Mouse (Mus musculus): Measurements from ENCODE around the gene Ptprh.
"Not testable (repeated sequence)": the region's sequence is repeated elsewhere in the genome, so short reads cannot be mapped to it uniquely, and the experiment has no call there.

Gene Ptprh

DNA sequence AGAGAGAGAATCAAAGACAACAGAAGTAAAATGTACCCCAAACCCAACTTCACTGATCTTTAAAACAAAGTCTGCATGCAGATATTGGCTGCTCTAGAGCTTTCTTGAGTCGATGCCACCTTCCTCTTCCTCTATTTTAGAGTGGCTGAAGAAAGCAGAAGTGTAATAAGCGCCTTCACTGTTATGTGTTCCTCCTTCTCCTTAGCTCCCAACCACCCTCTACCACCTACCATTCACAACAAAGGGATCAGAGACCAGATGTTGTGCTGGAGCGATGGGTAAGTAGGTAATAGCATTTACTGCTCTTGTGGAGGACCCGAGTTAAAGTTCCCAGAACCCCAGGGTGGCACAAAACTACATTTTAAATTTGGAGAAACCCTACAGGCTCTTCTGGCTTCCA is 6.8 kb downstream of the Ptprh start:
- DNase-seq: not testable (repeated sequence)

DNA sequence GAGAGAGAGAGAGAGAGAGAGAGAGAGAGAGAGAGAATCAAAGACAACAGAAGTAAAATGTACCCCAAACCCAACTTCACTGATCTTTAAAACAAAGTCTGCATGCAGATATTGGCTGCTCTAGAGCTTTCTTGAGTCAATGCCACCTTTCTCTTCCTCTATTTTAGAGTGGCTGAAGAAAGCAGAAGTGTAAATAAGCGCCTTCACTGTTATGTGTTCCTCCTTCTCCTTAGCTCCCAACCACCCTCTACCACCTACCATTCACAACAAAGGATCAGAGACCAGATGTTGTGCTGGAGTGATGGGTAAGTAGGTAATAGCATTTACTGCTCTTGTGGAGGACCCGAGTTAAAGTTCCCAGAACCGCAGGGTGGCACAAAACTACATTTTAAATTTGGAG is 22.4 kb downstream of the Ptprh start:
- not testable (repeated sequence) for DNase-seq

DNA sequence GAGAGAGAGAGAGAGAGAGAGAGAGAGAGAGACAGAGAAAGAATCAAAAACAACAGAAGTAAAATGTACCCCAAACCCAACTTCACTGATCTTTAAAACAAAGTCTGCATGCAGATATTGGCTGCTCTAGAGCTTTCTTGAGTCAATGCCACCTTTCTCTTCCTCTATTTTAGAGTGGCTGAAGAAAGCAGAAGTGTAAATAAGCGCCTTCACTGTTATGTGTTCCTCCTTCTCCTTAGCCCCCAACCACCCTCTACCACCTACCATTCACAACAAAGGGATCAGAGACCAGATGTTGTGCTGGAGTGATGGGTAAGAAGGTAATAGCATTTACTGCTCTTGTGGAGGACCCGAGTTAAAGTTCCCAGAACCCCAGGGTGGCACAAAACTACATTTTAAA is 31.5 kb downstream of the Ptprh start:
- DNase-seq: not testable (repeated sequence)

DNA sequence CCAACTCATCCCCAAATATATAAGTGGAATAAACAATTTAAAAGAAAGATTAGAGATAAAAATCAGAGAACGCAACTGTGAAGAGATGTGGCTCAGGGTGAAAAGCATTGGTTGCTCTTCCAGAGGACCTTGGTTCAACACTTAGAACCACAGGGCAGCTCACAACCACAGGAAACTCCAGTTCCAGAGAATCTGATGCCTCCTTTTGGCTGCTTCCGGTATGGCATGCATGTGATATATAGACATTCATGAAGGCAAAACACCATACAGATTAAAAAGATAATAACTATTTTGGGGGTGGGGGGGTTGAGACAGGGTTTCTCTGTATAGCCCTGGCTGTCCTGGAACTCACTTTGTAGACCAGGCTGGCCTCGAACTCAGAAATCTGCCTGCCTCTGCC is 41.2 kb downstream of the Ptprh start:
- DNase-seq: no peak

DNA sequence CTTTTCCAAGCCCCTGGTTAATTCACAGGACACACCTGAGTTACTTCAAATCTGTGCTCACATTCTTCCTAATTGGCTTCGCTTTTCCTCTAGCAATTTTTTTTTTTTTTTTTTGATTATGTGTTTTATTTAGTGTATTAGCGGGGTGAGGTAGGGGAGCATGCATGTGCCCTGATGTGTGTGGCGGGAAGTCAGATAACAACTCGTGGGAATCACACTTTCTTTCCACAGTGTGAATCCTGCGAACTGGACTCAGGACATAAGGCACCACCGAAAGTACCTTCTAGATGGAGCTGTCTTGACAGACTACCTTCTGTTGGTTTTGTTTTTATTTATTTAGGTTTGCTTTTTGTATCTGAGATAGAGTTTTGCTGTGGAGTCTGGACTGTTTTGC is 46.7 kb downstream of the Ptprh start:
- DNase-seq: no peak

DNA sequence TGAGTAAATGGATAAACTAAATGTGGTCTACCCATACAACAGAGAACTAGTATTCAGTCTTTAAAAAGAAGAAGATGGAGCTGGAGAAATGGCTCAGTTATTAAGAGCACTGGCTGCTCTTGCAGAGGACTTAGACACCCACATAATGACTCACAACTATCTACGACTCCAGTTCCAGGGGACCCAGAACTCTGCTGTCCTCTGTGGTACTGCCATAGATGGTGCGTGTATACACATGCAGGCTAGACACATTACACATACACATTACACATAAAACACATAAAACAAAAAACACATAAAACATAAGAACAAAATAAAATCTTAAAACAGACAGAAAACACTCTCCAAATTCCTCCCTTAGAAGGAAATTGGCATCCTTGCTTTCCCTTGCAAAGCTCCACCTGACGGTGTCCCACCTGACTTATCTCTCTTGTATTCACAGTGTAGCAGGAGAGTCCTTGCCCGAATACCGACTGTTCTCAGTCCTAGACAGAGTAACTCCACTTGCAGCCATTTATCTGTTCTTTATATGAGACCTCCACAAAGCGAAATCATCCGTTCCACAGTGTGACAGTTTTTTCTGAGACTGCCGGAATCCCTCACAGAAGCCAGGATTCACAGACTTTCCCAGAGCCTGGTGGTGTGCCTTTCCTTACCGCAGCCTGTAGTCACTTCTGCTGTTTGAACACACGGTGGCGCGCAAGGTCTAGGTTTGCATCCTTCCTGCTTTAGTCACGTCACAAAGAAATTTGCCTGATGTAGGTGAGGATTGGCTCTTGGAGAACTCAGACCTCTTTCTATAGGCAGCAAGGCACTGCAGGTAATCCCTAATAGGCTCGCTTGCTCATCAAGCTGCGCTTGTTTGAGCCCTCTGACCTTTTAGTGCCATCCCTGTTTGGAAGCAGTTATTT is 47.3 kb downstream of the Ptprh start:
- peak; percentile 49 to 66 for DNase-seq

DNA sequence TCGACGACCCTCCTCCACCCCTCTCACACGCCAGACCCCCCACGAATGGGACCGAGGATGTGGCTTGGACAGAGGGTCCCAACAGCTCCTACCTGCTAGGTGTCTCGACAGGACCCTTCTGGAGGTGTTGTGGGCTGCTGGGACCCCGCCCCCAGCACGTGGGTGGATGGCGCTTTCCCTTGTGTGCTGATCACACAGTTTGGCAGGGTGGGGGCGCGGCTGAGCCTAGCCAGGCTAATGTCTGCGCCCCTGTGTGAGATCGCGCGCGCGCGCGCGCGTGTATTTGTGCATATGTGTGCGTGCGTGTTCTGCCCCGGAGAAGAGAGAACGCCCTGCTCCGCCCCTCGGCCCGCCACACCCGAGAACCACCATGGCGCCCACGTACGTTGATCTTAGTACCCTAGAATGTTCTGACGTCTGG is 56.6 kb downstream of the Ptprh start, which contains the start of gene Syt5:
Syt5 (minus strand) TSS at position 321 of the 421 bp plus-strand sequence.
- no peak for DNase-seq

DNA sequence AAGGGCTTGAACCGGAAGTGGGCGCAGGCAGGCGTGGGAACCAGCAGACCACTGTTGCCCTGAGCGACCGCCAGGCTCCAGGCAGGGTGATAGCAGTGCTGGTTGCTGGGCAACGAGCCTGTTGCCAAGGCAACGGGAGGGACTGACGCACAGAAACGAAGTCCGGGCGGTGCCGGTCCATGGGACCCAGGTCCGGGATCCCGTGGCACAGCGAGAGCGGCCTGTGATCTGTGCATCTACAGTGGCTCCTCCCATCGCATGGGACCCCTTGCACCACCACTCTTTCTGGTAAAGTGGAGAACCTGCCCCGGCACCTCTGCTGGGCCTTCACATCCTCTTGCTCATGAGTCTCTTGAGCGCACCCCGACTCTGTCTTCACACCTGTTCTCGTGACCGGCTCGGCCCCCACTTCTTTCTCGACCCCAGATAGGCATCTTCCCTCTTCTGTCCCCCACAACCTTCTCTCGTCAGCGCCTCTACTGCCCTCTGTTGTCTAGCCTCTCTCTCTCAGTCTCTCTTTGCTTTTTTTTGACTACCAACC is 57.2 kb downstream of the Ptprh start:
- DNase-seq: peak in 1 of 2 experiments; percentile 23

DNA sequence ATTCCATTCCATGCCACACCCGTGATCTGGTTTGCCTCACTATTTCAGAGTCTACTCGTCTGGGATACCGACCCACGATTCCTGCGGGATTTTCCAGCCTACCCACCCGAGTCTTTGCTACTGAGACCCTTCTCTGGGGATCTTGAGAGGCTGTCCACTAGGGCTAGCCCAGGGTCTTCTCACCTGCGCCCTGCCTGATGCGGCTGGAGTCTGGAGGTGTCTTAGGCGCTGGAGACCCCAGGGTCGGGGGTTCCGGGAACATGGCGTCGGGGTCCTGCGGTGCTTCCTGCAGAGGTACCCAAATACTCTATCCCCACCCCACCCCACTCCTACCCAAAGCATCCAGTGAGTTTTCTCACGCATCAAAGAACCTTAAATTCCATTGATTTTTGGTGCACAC is 57.8 kb downstream of the Ptprh start:
- no peak for DNase-seq

GRCm38 (mm10) chr7:4542013-4542412 is 61.8 kb downstream of the Ptprh start:
- DNase-seq: no peak

DNA sequence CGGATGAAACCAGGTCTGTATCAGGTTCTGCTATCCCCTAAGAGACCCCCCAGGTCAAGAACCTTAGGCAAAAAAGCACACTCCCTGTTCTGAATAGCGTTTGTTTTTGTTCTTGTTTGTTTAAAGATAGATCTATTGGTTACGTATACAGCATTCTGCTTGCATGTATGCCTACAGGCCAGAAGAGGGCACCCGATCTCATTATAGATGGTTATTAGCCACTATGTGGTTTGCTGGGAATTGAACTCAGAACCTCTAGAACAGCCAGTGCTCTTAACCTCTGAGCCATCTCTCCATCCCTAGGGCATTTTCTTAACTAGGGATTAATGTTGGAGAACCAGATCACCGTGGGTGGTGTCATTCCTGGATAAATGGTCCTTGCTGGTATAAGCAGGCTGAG is 62.5 kb downstream of the Ptprh start:
- no peak for DNase-seq

- DNase-seq: no peak
These were observed 64.8 kb downstream of the Ptprh start for GRCm38 (mm10) chr7:4539019-4539418.

GRCm38 (mm10) chr7:4537181-4537580 is 66.7 kb downstream of the Ptprh start:
- no peak for DNase-seq

DNA sequence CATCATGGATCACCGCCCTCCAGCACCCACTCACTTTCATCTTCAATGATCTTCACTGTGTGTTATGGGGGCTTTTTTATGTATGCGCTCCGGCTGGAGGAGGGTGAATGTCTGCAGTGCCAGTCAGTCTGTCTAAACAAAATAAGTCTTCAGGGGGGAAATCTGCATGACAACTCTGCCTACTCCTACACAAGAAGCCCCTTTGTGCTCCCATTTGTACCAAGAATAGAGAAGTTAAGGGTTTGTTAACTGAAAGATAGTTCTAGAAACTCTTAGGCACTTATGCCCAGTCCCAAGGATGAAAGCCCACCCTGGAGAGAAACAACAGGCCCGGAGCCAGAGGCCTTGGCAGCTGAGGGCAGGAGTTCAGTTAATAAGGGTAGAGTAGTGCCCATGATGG is 67.5 kb downstream of the Ptprh start:
- no peak for DNase-seq

DNA sequence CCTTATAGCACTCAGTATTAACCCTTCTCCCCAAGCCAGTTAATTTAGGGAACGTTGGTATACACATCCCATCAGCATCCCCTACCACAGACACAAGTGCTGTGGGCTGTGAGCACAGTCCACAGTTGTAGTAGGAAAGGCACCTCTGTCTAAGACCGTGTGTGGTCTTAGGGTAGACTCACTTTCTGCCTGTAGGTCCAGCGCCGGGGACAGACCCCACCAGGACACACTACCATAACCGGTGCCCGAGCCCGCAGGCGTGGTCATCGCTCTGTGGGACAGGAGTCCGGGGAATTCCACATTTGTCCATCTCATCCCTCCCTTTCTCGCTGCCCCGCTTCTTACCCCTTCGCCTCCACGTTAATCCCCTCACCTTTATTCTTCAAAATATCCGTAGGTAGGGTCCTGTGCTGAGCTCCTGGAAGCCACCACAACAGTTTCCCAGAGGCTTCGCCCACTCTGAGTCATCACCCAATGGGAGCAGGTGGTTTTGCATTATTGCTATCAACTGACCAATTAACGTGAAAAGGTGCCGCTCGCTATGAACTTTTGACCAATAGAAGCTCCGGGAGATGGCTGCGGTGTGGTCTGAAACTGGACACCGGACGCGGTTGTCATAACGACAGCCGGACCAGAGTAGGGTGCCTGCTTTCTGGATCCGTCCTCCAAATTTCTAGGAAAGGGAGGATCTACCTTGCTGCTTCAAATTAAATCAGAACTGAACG is 71.7 kb downstream of the Ptprh start, which contains the start of gene Dnaaf3:
Dnaaf3 (minus strand) TSS at position 449 of the 725 bp plus-strand sequence.
- peak; percentile 79 to 84 for DNase-seq

DNA sequence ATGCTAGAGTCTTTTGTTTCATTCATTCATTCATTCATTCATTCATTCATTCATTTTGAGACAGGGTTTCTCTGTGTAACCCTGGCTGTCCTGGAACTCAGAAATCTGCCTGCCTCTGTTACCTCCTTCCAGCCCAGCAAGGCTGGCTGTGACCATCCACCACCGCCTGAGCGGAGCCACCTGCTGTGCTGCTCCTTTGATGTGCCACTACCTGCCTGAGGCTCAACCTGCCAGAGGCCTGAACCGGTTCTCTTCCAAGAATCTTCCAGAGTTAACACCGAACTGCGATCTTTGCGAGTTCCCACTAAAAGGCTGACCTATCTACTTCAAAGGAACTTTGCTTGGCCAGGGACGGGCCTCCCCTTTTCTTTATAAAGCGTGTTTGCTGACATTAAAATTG is 73.7 kb downstream of the Ptprh start:
- DNase-seq: not testable (repeated sequence)

DNA sequence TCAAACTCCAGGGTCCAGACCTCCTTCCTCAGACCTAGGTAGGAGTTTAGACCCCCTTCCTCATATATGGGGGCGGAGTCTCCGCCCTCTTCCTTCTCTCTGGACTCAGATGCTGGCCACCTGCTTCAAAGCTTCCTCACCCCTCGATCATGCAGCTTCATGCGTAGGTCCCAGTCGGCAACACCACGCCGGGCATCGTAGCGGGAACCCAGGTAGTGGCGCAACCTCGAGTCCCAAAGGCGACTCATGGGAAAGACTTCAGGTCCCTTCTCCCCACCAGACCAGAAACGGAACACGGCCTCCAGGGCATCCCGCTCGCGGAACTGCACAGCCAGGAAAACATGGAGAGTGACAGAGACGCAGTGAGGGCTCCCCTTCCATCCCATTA is 76.5 kb downstream of the Ptprh start:
- DNase-seq: no peak

DNA sequence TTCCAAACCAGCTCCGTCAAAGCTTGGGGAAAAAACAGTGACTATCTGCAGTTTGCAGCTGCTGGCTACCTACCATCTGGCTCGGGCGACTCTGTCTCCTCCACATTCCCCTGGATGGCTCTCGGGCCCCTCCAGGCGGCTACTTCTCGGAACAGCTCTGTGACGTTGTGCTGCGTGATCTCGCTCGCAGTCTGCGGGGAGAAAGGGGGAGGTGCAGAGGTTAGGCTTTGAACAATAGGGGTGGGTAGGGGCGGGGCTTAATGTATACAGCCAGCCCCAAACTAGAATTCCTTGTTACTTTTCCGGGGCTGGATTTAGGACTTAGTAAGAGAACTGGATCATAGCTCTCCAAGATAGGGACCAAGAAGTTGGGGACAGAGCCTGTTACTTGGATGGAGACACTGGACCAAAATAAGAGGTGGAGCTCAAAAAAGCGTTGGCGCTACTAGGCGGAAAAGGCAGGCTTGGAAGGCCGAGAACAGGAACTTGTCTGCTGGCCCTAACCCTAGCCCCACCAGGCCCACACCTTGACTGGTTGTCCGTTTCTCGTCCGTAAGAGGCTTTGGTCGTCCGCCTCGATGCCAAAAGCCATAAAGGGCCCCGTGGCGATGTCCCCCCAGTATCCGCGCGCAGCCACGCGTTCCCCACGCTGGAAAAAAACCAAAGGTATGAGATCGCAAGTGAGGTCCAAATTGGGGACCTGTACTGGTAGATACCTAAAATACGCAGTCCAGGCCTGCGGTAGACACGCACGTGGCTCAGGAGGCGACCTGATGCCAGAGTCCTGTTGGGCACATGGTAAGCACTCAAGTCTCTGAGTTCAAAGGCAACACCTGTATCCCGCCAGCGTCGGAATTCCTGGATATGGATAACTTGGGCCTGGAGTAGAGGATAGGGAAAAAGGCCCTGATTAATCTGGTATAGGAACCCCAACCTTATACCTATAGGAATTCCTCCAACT is 77.2 kb downstream of the Ptprh start:
- peak; percentile 52 to 65 for DNase-seq

DNA sequence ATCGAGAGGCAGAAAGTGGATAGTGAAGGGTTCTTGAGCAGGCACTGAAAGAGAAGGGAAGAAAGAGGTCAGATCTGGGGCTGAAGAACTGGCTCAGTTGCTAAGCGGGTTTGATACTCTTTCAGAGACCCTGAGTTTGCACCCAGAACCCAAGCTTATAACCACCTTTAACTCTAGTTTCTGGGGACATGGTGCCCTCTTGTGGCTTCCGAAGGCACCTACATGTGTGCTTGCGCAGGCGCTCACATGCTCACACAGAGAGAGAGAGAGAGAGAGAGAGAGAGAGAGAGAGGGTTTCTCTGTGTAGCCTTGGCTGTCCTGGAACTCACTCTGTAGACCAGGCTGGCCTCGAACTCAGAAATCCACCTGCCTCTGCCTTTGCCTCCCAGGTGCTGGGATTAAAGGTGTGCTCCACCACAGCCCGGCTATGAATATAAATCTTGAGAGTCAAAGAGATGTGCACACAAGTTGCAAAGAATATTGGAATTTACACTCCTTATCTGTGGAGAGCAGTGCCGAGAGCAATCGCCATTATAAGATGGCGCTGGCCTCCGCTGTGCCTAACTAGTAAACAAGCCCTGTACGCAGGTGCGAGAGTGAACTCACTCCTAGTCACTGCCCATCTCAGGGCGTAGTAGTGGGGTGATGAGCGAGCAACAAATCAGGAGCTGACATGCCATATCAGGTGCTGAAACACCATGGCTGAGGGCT is 79.5 kb downstream of the Ptprh start, which contains the start of gene Tnni3:
Tnni3 (minus strand) TSS at position 18 of the 711 bp plus-strand sequence.
- peak in 1 of 2 experiments; percentile 46 for DNase-seq

- no peak for DNase-seq
These were observed 80.4 kb downstream of the Ptprh start for GRCm38 (mm10) chr7:4523205-4524130.

Data from kidney, adult 8-10 months (tissue).